Mouse (Mus musculus) telencephalon, adult 2 months (tissue): ENCODE measurements around the gene Otub1.

Experiments used
- DNase-seq: peaks from one replicate; pipeline ENCODE4 v3.0.0-alpha.2; 2011; ENCODE audit warnings: low read depth, low spot score

Gene Otub1

DNA sequence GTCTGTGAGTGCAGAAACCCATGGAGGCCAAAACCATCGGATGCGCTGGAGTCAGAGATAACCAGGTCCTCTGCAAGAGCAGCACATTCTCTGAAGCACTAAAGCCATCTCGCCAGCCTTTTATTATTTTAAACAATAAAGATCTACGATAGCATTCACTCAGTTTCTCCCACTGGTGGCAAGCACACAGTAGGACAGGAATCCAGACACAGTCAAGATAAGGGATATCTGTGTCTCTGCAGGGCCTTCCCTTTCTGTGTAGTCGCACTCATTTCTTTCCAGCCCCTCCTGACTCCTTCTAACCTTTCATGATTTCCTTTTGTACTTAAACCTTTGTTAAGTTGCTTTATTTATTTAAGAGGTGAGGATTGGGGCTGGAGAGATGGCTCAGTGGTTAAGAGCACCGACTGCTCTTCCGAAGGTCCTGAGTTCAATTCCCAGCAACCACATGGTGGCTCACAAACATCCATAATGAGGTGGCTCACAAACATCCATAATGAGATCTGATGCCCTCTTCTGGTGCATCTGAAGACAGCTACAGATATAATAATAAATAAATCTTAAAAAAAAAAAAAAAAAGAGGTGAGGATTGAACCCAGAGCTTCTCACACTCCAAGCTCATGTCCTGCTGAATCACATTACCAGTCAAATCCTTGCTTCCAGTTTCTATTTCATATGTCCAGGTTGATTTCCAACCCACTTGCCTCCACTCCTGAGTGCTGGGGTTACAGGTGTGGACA is 4.0 kb upstream of the Otub1 start:
- DNase-seq = no peak

DNA sequence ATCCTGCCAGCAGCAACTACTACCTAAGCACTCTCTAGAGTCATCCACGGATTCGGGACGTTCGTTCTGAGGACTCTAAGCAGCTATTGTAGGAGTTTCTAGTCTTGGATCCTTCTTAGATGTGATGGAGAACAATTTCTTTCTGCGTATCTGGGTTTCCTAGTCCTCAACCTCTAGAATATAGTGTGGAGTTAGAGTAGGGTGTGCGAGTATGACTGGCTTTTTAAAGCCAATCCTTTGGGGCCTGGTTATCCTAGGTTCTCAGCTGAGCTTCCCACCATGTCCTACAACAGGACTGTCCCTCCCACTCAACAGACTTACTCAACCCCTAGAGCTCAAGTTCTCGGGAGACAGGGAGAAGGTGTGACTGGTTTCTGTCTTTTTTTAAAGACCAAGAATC is 790 bp downstream of the Otub1 start:
- no peak for DNase-seq

DNA sequence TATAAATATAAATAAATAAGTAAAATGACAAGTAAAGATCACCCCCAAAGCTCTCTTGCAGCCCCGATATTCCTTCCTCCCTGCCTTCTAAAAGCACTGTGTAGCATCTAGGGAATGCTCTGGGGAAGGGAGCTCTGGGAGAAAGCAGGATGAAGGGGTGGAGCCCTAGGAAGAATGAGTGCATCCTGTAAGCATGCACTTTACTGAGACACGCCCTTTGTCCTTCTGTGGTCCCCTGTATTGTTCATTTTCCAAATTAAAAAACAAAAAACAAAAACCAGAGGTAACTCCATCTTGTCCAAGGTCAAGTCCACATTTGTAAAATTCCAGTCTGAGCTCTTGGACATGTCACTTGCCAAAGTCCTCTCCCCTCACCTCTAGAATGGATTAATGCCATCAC is 1.2 kb downstream of the Otub1 start:
- no peak for DNase-seq

DNA sequence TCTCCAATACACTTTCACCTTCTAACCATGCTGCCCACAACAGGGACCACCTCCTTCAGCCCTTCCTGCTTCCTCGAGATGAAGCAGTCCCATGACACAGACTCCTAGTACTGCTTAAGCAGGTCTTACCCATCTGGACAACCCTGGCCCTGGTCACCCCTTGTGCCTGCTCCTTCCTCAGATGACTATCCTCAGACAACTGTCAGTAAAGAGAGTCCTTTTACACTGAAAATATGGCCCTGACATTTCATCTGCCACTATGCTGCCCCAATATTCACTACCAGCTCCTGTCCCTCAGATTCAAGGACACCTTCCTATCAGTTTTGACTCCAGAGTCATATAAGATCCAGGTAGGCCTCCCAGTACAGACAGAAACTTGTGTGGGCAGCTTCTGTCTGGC is 5.7 kb downstream of the Otub1 start:
- DNase-seq = no peak

DNA sequence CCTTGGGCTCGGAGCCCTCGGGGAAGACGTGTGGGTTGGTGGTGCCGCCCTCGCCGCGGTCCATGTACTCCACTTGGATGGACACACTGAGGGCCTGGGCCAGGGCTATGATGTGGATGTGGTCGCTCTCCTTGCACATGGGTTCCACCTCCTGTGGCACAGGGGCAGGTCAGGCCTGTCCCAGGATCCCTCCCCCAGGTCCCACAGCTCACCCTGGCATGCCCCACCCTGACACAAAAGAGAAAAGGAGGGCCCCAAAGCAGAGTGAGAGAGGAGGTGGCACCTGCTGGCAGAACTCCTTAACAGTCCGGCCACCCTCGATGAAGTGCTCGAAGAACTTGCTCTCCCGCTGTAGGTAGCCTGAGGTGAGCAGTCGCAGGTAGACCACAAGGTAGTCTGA is 7.0 kb downstream of the Otub1 start:
- no peak for DNase-seq

DNA sequence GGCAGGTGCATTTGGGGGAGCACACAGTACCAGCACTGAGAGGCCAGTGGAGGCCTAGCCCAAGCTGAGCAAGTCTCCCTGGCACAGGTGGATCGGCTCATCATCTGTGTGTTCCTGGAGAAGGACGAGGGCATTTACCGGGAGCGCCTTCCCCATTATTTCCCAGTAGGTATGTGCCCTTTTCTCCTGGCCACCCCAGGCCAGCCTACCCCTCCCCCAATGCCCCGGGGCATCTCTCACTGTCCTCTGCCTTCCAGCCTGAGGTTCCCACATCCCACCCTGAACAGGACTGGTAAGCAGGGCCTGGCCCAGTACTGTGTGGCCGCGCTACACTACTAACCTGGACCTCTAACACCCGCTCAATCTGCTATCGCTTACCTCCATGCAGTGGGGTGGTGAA is 8.7 kb downstream of the Otub1 start:
- DNase-seq = no peak

DNA sequence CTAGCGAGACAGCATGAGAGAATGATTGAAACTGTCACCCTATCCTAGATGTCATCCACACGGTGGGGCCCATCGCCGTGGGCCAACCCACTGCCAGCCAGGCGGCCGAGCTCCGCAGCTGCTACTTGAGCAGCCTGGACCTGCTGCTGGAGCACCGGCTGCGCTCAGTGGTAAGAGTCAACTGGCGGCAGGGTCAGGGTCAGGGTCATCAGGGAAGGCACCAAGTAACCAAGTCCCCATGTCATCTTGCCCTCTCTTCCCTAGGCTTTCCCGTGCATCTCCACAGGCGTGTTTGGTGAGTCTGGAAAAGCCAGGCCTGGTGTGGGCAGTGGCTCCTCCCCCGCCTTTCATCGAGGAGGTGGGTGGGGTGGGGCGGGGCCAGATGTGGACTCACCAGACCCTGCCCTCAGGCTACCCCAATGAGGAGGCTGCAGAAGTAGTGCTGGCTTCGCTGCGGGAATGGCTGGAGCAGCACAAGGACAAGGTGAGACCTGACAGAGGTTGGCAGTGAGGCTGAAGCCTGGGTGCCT is 9.3 kb downstream of the Otub1 start:
- no peak for DNase-seq

DNA sequence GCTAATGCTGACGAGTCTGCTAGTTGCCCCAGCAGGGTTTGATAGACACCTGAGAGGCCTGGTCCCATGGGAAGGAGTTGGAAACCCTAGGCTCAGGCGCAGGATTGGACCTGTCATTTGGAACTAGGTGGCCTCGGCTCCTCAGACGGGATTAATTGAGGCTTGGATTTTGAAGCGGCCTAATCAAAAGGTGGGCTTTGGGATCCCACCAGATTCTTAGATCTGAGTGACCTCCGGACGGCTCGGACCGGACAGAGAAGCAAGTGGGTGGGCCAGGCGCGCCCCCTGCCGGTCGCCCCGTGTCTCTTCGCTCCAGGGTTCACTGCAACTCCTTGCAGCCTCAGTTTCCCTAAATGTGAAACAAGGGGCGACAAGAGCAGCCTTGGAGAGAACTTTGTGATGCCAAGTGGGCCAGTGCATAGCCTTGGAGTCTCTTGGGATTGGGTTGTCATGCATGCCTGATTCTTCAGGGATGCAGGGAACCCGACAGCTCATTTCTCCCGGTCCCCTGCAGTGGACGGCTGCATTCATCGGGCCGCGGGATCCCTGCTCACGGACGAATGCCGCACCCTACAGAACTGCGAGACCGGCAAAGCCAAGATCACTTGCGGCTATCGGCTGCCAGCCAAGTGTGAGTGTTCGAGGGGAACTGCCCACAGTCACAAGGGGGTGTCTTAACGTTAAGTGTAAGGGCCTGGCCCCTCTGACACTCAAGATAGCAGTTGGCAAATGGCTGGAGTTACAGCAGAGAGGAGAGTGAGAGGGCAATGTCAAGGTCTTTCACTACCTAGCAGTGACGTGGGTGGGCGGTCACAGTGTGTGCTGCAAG is 10.0 kb downstream of the Otub1 start:
- DNase-seq = no peak

DNA sequence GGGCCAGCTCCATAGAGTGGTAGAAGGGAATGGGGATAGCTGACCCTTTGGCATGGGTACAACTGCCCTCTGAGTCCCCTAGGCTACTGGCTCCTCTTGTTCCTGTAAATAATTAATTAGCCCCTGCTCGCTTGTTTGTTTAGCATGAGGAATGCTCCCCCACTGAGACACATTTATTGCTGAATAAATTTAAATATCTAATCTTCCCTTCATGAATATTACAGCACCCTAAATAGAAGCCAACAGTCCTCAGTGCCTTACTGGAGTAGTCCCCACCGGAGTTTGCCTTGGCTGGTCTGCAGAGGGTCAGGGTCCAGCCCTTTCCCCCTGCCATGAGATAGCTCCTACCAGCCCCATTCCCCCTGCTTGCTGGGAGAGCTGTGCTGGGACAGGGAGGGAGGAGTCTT is 13.6 kb downstream of the Otub1 start:
- DNase-seq = no peak

DNA sequence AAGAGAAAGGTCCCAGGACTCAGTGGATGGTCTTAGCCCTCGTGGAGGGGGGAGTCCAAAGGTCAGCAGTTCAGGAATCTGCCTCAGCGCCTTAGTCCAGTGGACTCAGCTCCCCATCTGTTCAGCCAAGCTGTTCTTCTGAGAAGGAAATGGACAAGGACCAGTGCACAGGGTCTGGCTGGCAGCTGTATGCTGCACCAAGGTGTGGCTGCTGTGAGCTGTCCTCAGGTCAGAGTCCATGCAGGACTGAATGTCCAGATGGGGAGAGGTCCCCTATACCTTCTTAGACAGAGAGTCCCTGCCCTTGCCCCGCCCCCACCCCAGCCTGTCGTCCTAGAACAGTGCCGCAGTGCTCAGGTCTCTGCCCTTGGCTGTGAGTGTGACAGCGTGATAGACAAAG is 14.5 kb downstream of the Otub1 start:
- no peak for DNase-seq

DNA sequence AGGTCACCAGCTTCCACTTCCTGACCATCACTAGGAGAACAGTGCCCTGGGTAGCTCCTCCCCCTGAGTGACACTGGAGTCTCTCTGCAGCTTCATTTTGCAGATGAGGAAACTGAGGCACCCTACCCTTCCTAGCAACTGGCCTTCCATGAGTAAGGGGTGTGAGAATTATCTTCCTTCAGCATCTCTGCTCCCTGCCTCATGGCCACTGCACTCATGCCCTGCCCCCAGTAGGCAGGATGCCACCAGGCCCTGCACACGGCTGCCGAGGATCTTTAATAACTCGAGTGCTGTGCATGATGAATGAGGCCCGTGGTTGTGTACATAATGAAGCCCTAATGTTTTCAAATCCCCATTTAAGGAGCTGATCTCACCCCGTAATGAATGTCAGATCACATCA is 15.1 kb downstream of the Otub1 start:
- no peak for DNase-seq

DNA sequence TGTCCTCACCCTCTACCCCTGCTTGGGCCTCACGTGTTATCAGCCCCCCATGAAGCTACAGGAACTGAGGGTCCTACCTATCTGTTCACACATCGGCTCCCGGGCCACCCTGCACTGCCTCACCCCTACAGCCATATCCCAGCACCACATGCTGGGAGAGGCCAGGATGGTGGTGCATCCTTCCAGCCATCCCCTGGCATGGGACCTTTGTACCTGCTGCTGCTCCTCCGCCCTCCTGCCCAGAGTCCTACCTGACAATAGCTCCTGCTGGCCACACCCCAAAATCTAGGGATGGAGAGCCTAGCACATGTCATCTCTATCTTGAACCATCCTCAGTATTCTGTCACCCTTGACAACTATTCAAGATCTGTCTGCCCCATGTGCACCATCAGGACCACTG is 17.1 kb downstream of the Otub1 start:
- no peak for DNase-seq

DNA sequence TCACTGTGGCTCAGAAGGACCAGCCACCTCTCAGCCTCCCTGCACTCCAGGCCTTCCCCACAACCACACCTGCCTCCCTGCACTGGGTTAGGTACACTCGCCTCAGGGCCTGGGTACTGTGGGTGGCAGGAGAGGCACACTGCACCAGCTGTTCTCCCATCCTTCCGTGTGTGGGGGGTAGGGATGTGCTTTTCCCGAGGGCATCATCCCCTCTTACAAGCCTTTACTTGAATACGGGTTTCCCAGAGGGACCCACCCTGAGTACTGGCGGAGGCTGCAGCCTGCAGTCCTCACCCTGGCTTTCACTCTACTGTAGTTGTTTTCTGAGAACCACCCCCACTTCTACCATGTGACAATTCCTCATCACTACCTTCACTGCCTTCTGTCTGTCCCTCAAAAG is 19.0 kb downstream of the Otub1 start:
- DNase-seq = no peak

DNA sequence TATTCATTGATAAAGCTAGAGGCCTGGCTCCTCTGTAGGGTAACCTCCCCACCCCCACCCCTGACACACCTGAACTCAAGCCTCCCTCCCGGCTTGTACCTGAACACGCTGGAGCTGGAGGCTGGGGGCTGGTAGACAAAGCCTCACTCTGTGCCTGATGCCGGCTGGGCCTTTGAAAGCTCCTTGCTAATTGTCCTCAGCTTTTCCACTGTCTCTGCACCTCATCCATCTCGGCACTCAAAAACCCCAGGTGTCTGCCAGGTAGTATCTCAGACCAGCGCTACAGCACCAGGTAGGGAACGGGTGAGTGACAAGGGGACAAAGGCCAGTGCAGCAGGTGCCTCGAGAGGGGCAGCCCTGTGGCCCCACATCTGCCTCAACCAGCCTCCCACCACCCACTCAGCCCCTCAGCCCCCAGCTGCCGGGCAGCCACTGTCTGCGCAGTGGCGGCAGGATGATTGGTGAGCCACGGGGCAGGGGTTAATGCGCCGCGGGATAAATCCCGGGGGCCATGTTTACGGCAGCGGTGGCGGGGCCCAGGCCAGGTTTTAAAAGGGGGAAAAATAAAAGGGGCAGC is 20.3 kb downstream of the Otub1 start:
- no peak for DNase-seq

DNA sequence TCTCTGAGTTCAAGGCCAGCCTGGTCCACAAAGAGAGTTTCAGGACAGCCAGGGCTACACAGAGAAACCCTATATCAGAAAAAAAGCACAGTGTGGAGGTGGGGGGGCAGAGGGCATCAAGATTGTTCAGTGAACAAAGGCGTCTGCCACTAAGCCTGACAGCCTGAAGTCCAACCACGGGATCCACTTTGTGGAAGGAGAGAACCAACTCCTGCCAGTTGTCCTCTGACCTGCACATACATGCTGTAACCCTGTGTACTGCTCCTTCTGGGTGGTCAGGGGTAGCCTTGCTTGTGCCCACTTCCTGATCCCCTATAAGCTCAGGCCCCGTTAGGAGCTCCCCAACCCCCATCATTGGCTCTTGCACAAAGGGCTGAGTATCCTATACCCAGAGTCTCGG is 21.1 kb downstream of the Otub1 start:
- DNase-seq = no peak

DNA sequence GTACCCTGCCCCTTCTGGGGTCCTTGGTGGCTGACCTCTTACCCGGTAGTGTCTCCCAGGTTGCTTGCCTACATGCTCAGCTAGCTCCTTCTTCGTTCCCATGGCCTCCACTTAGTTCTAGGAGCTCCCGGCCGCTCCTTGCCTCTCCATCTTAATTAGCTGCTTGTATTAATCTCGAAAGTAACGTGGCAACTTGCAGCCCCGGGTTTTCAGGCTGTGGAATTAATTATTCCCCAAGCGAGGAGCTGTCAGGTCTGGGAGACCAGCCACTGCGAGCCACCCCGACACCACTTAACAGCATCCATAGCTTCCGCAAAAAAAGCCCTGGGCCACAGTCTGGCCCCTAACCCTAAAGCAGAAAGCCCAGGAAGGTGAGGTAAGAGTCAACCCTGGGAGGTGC is 22.7 kb downstream of the Otub1 start:
- DNase-seq = no peak

DNA sequence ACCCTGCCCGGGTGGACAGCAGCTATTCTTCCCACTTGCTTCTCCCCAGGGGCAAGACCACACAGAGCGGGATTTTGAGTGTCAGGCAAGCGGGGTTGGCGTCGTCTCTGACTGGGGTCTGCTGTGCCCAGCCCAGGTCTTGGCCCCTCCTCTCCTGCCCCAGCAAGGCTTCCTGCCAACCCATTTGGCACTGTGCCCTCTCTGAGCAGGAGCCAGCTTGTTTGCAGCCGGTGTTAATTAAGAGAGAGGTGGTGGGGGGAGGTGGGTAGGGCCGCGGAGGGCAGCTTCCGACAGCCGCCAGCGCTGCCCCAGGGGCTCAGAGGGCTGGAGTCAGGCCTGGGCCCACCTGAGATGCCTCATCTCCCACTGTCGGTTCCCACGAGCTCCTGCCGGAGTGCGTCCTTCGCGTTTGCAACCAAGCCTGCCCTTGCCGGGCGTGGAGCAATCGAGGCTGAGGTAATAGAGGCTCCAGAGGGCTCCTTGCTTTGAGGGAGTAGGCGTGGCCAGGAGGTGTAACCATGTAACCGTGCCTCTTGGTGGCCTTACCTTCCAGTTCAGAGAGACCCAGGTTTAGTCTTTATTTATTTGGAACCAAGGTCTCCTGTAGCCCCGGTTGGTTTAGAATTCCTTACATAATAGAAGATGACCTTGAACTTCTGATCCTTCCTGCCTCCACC is 23.7 kb downstream of the Otub1 start:
- DNase-seq = no peak

DNA sequence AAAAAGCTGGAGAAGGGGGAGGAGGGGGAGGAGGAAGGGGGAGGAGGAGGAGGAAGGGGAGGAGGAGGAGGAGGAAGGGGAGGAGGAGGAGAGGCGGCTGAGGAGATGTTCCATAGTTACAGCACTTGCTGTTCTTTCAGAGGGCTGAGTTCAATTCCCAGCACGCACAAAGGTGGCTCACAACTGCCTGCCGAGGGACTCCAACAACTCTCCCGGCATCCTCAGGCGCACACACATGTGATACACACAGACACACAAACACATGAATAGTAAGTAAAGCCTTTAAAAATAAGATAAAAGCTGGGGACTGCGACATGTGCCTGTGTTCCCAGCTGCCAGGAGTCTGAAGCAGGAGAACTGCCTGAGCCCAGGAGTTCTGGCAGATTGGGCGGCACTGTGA is 24.6 kb downstream of the Otub1 start:
- no peak for DNase-seq

DNA sequence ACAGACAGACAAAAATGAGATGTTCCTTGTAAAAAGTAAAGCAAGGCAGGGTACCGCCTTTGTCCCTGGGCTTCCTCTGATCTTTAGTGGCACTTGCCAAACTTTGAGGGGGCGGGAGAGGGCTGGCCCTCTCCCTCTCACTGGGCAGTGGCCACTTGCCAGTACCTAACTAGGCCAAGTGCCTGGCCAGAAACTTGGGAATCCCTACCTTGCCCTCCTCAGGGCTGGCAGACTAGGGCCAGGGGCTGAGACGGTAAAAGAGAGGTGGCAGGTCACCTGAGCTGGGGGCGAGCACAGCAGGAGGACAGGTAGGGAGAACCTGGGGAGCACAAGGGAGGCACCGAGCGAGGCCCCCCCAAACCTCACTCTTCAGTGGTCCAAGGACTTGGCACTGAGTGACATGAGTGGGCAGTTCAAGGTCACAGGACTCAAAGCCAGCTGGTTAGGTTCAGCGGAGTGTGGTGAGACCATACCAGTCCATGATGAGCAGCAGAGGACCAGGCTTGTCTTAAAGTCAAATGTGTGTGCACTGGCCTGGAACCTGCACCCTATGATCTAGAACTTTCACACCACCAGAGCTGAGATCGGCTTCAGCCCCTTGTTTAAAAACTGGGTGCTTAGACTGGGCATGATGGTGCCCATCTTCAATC is 25.2 kb downstream of the Otub1 start:
- no peak for DNase-seq

DNA sequence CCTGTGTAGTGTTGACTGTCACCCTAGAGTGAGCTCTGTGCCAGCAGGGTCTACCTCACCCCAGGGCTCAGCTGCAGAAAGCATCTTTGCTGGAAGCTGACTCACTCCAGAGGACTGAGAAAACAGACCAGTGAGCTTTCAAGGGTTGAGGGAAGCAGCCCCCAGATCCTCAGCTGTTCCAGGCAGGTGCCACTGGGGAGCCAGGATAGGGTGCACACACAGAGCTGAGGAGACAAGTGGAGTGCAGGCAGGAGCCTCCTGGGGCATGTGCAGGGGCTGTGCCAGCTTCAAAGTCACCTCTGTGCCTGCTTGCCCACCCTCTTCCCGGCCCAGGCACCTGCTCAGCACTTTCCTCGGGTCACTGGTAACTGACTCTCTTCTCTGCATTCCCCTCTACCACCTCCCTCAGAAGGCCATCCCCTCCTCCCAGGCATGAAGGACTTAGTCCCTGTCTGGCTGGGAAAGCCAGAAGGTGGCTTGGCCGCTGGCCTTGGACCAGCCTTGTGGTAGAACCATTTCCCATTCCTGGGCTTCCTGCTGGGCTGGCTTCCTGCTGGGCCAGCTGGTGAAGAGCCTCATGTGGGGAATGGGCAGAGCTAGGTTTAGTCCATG is 27.2 kb downstream of the Otub1 start:
- DNase-seq = no peak

DNA sequence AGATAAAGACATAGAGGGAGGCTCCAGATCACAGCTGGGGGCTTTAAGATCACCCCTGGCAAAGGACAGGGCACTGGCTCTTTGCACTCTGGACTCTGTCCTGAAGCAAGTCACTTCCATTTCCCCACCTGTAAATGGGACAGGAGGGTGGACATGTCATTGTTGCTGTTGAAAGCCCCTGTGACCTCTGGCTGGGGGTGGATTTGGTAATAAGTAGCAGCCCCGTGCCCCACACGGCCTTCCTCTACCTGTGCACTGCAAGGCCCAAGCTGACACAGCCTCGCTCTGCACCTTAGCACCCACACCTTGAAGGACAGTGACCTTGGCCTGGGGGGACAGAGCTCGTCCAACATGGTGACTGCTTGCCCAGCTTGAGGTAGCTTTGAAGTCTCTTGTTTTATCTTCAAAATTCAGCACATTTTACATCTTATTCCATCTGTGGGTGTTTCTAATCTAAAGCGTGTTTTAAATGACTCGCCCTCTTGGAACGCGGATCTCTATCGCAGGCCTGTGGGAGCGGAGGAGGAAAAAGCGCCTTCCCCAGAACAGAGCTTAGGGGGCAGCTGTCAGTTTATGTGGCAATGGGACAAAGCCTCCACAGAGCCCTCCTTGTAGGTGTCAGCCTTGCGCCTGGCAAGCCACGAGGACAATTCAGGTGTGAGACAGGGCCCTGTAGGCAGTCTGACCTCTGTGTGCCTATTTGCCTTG is 28.2 kb downstream of the Otub1 start:
- no peak for DNase-seq
